Mouse (Mus musculus) stomach, embryonic 14.5 days (tissue): ENCODE data around the gene Timm8b. TPM values are rescaled to one million over a fixed set of nuclear protein-coding genes. Genes with fewer than 3 reads are reported as not detected.

ENCODE experiments used
- ATAC-seq: fragments of 200-750 bp; cut with Nextera tagmentation; 2 replicates; pipeline ENCODE4 v1.8.0; 2017; ENCODE audit warnings: low read depth, moderate TSS enrichment; ENCODE audit not compliant: insufficient number of reproducible peaks, insufficient read depth, low FRiP score
- H3K27ac ChIP-seq: fragments of 300-500 bp; sonication (generic); 2 replicates; pipeline ENCODE4 v1.5.1; 2014; ENCODE audit warnings: mild to moderate bottlenecking, low read length, moderate library complexity, mixed read lengths
- H3K27me3 ChIP-seq: fragments of 300-500 bp; sonication (generic); 2 replicates; pipeline ENCODE4 v1.6.1; 2014; ENCODE audit warnings: low read length, control low read depth, mixed read lengths; ENCODE audit not compliant: control insufficient read depth, insufficient read depth
- H3K36me3 ChIP-seq: fragments of 300-500 bp; sonication (generic); 2 replicates; pipeline ENCODE4 v1.6.1; 2014; ENCODE audit warnings: mild to moderate bottlenecking, control low read depth, low read length, moderate library complexity, mixed read lengths; ENCODE audit not compliant: control insufficient read depth, insufficient read depth
- H3K4me1 ChIP-seq: fragments of 300-500 bp; sonication (generic); 2 replicates; pipeline ENCODE4 v1.6.1; 2014; ENCODE audit warnings: low read length, control low read depth, mixed read lengths; ENCODE audit not compliant: control insufficient read depth, insufficient read depth
- H3K4me2 ChIP-seq: fragments of 300-500 bp; sonication (generic); replicated peaks from 2 replicates; pipeline ENCODE4 v1.6.1; 2014; ENCODE audit warnings: low read depth, low read length, control low read depth
- H3K4me3 ChIP-seq: fragments of 300-500 bp; sonication (generic); 2 replicates; pipeline ENCODE4 v1.5.1; 2014; ENCODE audit warnings: low read depth, low read length, control low read depth
- H3K9ac ChIP-seq: fragments of 300-500 bp; sonication (generic); replicated peaks from 2 replicates; pipeline ENCODE4 v1.6.1; 2014; ENCODE audit warnings: low read depth, mild to moderate bottlenecking, control low read depth, low read length, moderate library complexity, mixed read lengths
- H3K9me3 ChIP-seq: fragments of 300-500 bp; sonication (generic); 2 replicates; pipeline ENCODE4 v1.6.1; 2016; ENCODE audit warnings: low read depth, low read length, control low read depth; ENCODE audit not compliant: control insufficient read depth
- WGBS: fragments of 180-500 bp; shearing (Covaris S2); extraction: QIAGEN DNeasy Blood & Tissue Kit; methylation state at CpG from one replicate; pipeline ENCODE4 v1.1.7; 2014; 5-methylcytosine and 5-hydroxymethylcytosine counted together
- polyA plus RNA-seq: library from polyadenylated mRNA; unstranded; fragments of >200 nt; fragmentation: Nextera tagmentation; extraction: Ambion mirVana; gene quantifications from 2 replicates; pipeline ENCODE4 v1.2.1, GENCODE M21; 2014

The Timm8b gene
- polyA plus RNA-seq, 1 experiment from 2014 or later = 288 TPM

DNA sequence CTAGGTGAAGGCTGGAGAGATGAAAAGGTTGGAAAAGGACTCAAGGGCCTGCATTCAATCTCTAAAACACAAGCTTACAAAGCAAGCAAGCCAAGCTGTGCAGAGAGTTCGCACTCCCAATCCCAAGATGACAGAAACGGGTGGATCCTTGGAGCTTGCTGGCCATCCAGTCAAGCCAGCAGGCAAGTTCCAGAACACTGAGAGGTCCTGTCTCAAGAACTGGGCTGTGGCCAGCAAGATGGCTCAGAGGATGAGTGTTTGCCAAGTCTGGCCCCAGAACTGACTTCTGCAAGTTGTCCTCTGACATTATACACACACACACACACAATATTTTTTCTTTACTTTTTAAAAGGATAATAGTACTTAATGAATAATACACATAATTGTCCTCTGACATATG, 35.8 kb upstream of the Timm8b start:
- no peaks in the 10 kb centered on the region for H3K9me3 ChIP-seq
- no peaks in the 10 kb centered on the region for H3K4me1 ChIP-seq
- no peaks in the 10 kb centered on the region for H3K27me3 ChIP-seq
- H3K27ac ChIP-seq = no peak overlapping the region
- H3K4me2 ChIP-seq = no peak overlapping the region
- ATAC-seq = no peak
- H3K9ac ChIP-seq = no peak overlapping the region
- WGBS = 88% methylated on average over 2 of the region's 2 CpGs
- H3K36me3 ChIP-seq = no peaks in the 10 kb centered on the region
- H3K4me3 ChIP-seq = no peak overlapping the region

GRCm38 (mm10) chr9:50569599-50570525, 33.8 kb upstream of the Timm8b start:
- Histone ChIP-seq H3K27ac (no peak overlapping the region), H3K9ac (no peak overlapping the region), H3K9me3 (no peaks in the 10 kb centered on the region), H3K4me3 (no peak overlapping the region), H3K36me3 (no peaks in the 10 kb centered on the region), H3K27me3 (no peaks in the 10 kb centered on the region), H3K4me1 (no peaks in the 10 kb centered on the region), H3K4me2 (no peak overlapping the region)
- ATAC-seq = no peak
- 64% methylated on average over 10 of the region's 10 CpGs for WGBS

DNA sequence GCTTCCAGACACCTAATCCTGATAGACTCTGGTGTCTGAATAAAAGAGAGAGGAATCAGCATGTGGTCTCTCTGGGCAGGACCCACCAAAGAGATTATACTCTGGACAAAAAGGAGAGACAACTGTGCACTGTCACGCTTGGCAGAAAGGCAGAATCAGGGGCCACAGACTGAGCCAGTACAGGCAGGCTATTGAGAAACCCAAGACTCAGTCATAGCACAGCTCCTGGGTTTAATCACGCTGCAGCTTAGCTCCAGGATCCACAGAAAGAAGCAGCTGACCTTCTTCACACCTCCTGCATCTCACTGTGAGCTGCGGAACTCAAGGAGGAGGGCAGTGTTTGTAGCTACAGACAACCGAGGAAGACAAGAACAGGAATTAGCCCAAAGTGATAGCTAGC, 23.3 kb upstream of the Timm8b start:
- no peak for ATAC-seq
- no peak overlapping the region for H3K27ac ChIP-seq
- no peaks in the 10 kb centered on the region for H3K4me1 ChIP-seq
- H3K4me2 ChIP-seq = no peak overlapping the region
- no peaks in the 10 kb centered on the region for H3K27me3 ChIP-seq
- no peak overlapping the region for H3K4me3 ChIP-seq
- no peaks in the 10 kb centered on the region for H3K9me3 ChIP-seq
- H3K9ac ChIP-seq = no peak overlapping the region
- WGBS = 36% methylated on average over 4 of the region's 4 CpGs
- no peaks in the 10 kb centered on the region for H3K36me3 ChIP-seq

DNA sequence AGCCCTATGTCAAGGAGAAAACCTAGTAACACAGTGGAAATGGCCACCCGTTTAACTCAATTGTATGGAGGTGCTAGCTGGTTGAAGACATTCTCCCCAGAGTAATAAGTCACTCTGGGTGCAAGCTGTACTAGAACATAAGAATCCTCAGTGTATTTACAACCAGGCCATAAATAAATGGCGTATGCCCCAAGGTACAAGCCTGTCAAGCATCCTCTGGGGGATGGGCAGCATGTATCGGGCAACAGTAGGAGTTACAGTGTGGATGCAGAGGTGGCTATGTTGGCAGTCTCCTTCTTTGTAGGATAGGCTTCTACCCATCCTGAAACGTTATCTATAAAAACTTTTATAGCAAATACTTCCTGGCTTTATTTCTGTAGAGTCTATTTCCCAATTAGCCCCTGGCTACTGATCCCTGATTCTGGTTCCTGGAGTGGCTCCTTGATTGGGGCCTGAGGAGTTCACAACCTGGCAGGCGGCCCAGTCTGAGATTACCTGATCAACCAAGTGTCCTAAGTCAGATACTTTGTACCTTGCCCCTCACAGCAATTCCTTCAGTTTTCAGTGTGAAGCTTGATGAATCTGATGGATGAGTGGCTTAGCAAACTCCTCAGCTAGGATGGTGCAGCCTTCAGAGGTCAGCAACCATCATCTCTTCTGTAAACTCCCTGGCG, 18.4 kb upstream of the Timm8b start:
- Histone ChIP-seq H3K4me1 (no peaks in the 10 kb centered on the region), H3K27me3 (no peaks in the 10 kb centered on the region), H3K9me3 (no peaks in the 10 kb centered on the region), H3K36me3 (no peaks in the 10 kb centered on the region), H3K9ac (no peak overlapping the region), H3K4me3 (no peak overlapping the region), H3K4me2 (no peak overlapping the region), H3K27ac (no peak overlapping the region)
- 75% methylated on average over 6 of the region's 6 CpGs for WGBS
- ATAC-seq = no peak

DNA sequence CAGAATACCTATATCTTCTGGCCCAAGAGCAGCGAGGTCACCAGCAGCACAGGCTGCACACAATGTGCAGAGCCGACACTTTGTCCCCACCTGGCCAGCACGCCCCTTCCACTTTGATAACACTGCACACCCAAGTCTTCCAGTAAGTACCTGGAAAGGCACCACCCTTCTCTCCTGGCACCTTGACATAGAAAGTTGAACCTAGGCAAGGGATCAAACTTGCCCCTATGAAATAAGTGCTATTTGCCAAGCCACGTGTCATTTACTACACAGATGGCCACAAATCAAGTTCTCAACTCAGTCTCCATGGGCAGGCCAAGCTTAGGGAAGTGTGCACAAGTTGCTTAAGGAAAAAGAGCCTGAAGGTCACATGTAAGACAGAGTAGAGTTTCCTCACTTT, 16.8 kb upstream of the Timm8b start:
- Histone ChIP-seq H3K4me2 (no peak overlapping the region), H3K27ac (no peak overlapping the region), H3K27me3 (no peaks in the 10 kb centered on the region), H3K4me1 (no peaks in the 10 kb centered on the region), H3K9ac (no peak overlapping the region), H3K36me3 (no peaks in the 10 kb centered on the region), H3K9me3 (no peaks in the 10 kb centered on the region), H3K4me3 (no peak overlapping the region)
- peak; percentile 65; the same call in 1 of the 2 replicates for ATAC-seq
- 58% methylated on average over 4 of the region's 4 CpGs for WGBS

DNA sequence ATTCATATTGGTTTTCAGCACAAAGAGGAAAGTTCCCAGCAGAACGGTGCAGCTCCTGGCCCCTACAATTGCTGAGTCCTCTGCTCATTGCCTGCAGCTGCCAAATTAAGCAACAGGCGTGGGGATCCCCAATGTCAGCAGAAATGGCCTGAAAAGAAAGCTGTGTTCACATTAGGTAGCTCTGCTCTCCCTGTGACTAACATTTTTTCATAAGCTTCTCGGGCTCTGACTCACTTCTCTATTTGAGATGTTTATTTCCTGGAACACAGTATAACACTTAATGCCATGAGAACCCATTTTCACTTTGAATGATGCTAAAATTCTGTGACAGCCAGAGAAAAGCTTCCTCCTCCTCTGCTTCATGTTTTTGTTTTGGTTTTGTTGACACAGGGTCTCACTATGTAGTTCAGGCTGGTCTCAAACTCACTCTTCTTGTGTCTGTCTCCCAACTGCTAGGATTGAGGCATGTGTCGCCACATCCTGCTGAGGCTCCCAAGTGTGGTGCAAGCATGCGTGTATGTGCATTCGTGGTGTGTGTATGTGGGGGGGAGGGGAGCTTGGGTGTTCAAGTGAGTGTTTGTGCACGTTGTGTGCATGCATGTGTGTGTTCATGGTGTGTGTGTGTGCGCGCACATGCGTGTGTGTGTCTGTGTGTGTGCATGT, 12.7 kb upstream of the Timm8b start:
- peaks cover 9% of the 10 kb centered on the region; the same call in 1 of the 2 replicates for H3K36me3 ChIP-seq
- H3K4me3 ChIP-seq = no peak overlapping the region
- H3K9ac ChIP-seq = no peak overlapping the region
- no peaks in the 10 kb centered on the region for H3K9me3 ChIP-seq
- H3K27ac ChIP-seq = no peak overlapping the region
- no peak overlapping the region for H3K4me2 ChIP-seq
- ATAC-seq = no peak
- H3K27me3 ChIP-seq = no peaks in the 10 kb centered on the region
- no peaks in the 10 kb centered on the region for H3K4me1 ChIP-seq
- WGBS = 76% methylated on average over 10 of the region's 10 CpGs

GRCm38 (mm10) chr9:50592955-50593354, 10.8 kb upstream of the Timm8b start:
- no peaks in the 10 kb centered on the region for H3K9me3 ChIP-seq
- no peaks in the 10 kb centered on the region for H3K27me3 ChIP-seq
- H3K4me3 ChIP-seq = no peak overlapping the region
- H3K36me3 ChIP-seq = peaks cover 26% of the 10 kb centered on the region
- 90% methylated on average over 9 of the region's 9 CpGs for WGBS
- no peaks in the 10 kb centered on the region for H3K4me1 ChIP-seq
- no peak overlapping the region for H3K27ac ChIP-seq
- no peak overlapping the region for H3K9ac ChIP-seq
- no peak for ATAC-seq
- no peak overlapping the region for H3K4me2 ChIP-seq

DNA sequence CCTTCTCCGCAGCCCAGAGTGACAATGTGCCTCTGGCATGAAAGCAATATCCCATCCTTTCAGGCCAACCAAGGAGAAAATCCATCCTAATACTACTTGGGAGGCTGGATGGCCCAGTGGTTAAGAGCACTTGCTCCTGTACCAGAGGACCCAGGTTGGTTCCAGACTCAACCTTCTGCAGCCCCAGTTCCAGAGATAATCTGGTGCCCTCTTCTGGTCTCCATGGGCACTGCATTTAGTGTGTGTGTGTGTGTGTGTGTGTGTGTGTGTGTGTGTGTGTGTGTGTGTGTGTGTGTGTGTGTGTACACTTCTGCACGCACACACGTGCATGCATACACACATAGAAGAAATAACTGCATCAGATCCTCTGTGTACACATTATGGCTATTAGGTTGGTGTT, 10.2 kb upstream of the Timm8b start:
- ATAC-seq = no peak

More for the DNA sequence above, 10.2 kb upstream of the Timm8b start:
- Histone ChIP-seq H3K36me3 (peaks cover 31% of the 10 kb centered on the region), H3K27me3 (no peaks in the 10 kb centered on the region), H3K27ac (no peak overlapping the region), H3K4me2 (no peak overlapping the region), H3K9me3 (no peaks in the 10 kb centered on the region), H3K4me1 (no peaks in the 10 kb centered on the region), H3K9ac (no peak overlapping the region), H3K4me3 (no peak overlapping the region)
- WGBS = 69% methylated on average over 3 of the region's 3 CpGs
